Mouse (Mus musculus) mature B cell (primary cell): ENCODE data around the gene Dock9.
"Not testable (repeated sequence)": the region's sequence is repeated elsewhere in the genome, so short reads cannot be mapped to it uniquely, and the experiment has no call there.

Experiments
- in situ Hi-C: fragments of 300-500 bp; cut with MboI; formaldehyde crosslinking; loops from 2 replicates; pipeline ENCODE4 v1.14.3; 2019

The Dock9 gene

GRCm38 (mm10) chr14:121700013-121700412, 97.6 kb downstream of the Dock9 start:
- in situ Hi-C loops: no loop called here

GRCm38 (mm10) chr14:121698620-121698950, 99.1 kb downstream of the Dock9 start:
- in situ Hi-C loops: no loop called here

GRCm38 (mm10) chr14:121697709-121698619, 99.7 kb downstream of the Dock9 start:
- in situ Hi-C loops: no loop called here

DNA sequence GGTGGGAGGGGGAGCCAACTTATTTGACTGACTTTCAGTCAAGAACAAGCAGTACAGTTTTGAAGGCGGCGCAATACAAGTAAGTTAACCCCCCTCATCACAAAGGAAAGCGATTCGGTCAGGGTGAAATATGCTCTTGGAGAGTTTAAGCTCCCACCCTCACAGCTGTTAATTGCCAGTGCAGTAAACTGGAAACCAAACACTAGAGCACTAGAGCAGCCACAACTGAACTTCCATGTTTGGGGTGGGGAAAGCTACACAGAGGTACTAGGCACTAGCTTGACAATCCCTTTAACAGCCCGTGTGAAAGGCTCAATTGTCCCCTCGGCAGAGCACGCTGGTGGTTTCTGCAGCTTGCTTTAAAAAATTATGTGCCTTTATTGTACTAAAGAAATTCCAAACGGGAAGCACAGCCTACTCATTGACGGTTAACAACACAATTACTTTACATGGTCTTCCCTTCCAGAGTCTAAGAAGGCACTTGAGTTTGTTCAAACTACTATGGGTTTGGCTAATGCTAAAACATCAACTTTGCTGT, 100.4 kb downstream of the Dock9 start:
- in situ Hi-C loops: no loop called here

GRCm38 (mm10) chr14:121696429-121697118, 101.1 kb downstream of the Dock9 start:
- in situ Hi-C loops: no loop called here

GRCm38 (mm10) chr14:121694706-121695105, 102.9 kb downstream of the Dock9 start:
- in situ Hi-C loops: no loop called here

GRCm38 (mm10) chr14:121693991-121694594, 103.5 kb downstream of the Dock9 start:
- in situ Hi-C loops: no loop called here

GRCm38 (mm10) chr14:121689649-121690048, 108.0 kb downstream of the Dock9 start:
- in situ Hi-C loops: not testable (repeated sequence)

DNA sequence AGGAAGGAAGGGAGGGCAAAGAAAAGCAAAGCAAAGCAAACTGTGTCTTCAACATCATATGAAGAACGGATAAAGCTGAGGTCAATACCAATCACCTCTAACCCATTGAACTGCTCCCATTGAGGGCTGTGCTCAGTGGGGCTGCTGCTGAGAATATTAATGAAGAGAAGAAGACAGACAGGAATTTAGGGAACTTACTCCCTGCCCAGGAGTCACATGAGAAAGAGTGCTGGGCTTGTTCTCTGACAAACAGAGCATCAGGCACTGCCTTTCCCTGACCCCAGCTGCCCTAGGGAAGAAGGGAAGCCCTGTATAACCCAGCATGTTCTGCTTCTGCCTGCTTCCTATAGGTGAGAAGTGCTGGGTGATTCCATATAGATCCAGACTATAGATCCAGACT, 109.5 kb downstream of the Dock9 start:
- in situ Hi-C loops: no loop called here

GRCm38 (mm10) chr14:121687274-121687673, 110.4 kb downstream of the Dock9 start:
- in situ Hi-C loops: no loop called here

GRCm38 (mm10) chr14:121678913-121679312, 118.7 kb downstream of the Dock9 start:
- in situ Hi-C loops: no loop called here

DNA sequence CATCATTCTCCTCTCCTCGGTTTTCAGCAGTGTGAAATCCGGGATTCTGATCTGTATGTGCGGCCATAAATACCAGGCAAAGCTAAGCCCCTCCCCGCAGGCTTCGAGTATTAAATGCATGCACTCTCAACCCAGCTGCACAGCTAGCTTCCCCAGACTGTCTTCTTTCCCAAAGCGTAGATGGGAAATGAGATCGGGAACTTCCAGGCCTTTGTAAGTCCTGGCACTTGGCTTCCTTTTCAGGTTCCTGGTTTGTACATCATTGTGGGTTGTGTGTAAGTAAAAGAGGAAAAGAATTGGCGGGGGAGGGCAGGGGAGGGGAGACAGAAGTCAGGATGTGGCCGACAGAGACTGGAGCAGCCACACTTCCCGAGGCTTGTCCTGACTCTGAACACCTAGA, 119.2 kb downstream of the Dock9 start:
- in situ Hi-C loops: no loop called here

- in situ Hi-C loops: no loop called here
Measured at GRCm38 (mm10) chr14:121676596-121677330, 120.9 kb downstream of the Dock9 start.

DNA sequence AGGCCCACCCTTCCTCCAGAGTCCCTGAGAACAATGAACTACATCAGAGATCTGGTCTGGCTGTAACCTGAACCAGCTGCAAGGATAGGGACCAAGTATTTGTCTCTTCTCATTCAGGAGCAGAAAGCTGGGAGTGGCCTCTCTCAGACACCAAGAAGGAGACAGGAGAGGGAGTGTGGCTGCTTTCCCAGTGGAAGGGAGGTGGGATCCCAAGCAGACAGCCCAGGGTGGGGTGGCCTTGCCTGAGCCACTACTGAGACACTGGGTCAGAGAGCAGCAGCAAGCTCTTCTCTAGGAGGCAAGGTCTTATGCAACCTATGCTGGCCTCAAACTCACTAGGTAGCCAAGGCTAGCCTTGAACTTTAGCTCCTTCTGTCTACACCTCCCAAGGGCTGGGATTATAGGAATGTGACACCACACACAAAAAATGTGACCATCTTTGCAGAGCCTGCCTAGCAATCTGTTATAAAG, 121.5 kb downstream of the Dock9 start:
- in situ Hi-C loops: no loop called here

DNA sequence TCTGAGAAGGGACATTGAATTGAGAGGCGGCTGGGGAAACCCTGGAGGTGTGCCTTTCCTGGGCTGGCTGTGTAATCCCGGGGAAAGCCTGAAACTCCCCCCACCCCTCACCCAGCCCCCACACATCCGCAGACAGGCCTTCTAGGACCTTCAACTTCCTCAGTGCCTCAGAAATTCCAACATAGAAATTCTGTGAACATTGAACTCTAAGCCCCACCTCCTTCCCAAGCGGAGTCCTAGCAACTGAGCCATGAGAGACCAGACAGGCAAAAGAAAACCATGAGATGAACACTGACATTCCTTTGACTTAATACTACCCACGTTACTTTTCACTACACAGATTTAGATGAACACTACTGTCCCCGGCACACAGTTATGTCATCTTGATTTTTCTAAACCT, 122.1 kb downstream of the Dock9 start:
- in situ Hi-C loops: no loop called here

DNA sequence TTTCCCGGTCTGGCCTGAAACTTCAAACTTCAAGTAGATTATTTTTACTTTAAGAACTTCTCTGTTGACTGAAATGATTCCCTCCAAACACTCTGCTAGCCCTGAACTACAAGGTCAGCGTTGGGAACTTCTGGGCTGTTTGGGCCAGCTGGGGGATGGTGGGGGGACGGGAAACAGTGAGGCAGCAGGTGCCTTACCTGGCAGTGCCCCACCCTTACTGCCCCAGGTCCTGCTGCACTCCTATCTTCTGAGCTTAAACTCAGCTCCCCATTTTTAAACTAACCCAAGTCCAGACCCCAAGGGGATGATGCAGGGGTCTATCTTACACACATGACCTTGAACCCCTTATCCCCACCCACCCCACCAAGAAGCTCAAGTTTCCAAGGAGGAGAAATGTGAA, 122.5 kb downstream of the Dock9 start:
- in situ Hi-C loops: no loop called here

- in situ Hi-C loops: no loop called here
Measured at GRCm38 (mm10) chr14:121670016-121670415, 127.6 kb downstream of the Dock9 start.

GRCm38 (mm10) chr14:121666641-121667274, 130.9 kb downstream of the Dock9 start:
- in situ Hi-C loops: no loop called here

- in situ Hi-C loops: no loop called here
Measured at GRCm38 (mm10) chr14:121665693-121666273, 131.9 kb downstream of the Dock9 start.

DNA sequence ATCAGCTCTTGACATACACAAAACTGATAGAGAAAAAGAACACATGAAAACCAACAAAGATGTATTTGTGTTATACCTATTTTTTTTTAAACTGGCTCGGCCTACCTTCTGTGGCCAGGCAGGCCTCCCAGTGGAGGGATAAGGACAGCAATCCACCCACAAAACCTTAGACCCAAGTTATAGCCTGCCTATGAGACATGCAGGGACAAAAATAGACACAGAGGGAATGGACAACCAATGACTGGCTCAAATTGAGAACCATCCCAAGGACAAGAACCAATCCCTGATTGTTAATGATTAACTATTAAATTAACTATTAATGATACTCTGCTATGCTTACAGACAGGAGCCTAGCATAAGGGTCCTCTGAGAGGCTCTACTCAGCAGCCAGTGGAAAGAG, 133.7 kb downstream of the Dock9 start:
- in situ Hi-C loops: no loop called here

GRCm38 (mm10) chr14:121660918-121661317, 136.7 kb downstream of the Dock9 start:
- in situ Hi-C loops: no loop called here
